Mouse (Mus musculus): ENCODE data around the gene Gprc5c.

DNA sequence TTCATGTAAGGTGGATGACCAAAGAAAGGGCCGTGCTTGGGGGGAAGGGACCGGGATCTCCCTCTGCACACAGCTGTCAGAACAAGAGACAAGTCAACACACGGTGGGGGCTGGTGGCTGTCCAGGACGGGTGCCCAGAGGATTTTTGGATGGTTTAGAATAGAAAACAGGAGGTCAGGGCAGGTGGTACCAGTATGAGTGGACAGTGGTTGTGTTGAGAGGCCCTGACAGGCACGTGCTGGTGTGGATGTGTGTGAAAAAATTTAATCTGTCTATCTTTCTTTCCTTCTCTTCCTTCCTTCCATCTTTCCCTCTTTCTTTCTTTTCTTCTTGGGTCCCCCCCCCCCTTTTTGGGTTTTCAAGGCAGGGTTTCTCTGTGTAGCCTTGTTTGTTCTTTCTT lies 39.6 kb downstream of the Gprc5c start:
- TF ChIP-seq CTCF (IDR thresholded peaks at IDR 0.05; ENCODE audit: borderline replicate concordance, extremely low read depth, insufficient read depth, insufficient read length): no peak
- TF ChIP-seq POLR2A (IDR thresholded peaks at IDR 0.05; ENCODE audit: borderline replicate concordance, extremely low read depth, insufficient read depth, insufficient read length, poor library complexity, severe bottlenecking): no peak
